Mouse (Mus musculus): ENCODE measurements around the gene Mbd3l1. TPM values are rescaled to one million over a fixed set of nuclear protein-coding genes. Genes with fewer than 3 reads are reported as not detected.

The Mbd3l1 gene
- polyA plus RNA-seq (2014; fragmentation: Nextera tagmentation; extraction: Ambion mirVana), result not detected in 2 replicates

GRCm38 (mm10) chr9:18478168-18478567 is at the start of gene Mbd3l1, which contains the start of gene Zfp558:
TSS of gene Mbd3l1 (plus strand) at chr9:18478359.
TSS of gene Zfp558 (minus strand) at chr9:18478268.
- 75% methylated on average over 3 of the region's 3 CpGs for WGBS
- Histone ChIP-seq H3K9ac (ENCODE audit: low read length) (no peak within 1 kb of the TSS), H3K4me3 (ENCODE audit: low read depth, low read length) (no peak within 1 kb of the TSS), H3K4me2 (ENCODE audit: low read length) (no peak within 1 kb of the TSS), H3K36me3 (ENCODE audit: control insufficient read depth, insufficient read depth, low read length) (no peaks in the 10 kb centered on the region), H3K27ac (ENCODE audit: low read depth, low read length) (no peak within 1 kb of the TSS), H3K27me3 (replicated peaks; ENCODE audit: control insufficient read depth, insufficient read depth, low read length) (no peaks in the 10 kb centered on the region), H3K9me3 (replicated peaks; ENCODE audit: control insufficient read depth, low read length) (no peaks in the 10 kb centered on the region), H3K4me1 (ENCODE audit: control insufficient read depth, insufficient read depth, low read length) (peaks cover 4% of the 10 kb centered on the region)
- DNase-seq (ENCODE audit: low spot score) (no peak), ATAC-seq (no peak)

- Histone ChIP-seq H3K9ac (ENCODE audit: low read length) (no peak within 1 kb of the TSS), H3K4me2 (ENCODE audit: low read length) (no peak within 1 kb of the TSS), H3K27ac (ENCODE audit: low read depth, low read length) (no peak within 1 kb of the TSS), H3K4me1 (ENCODE audit: control insufficient read depth, insufficient read depth, low read length) (no peaks in the 10 kb centered on the region), H3K4me3 (ENCODE audit: low read depth, low read length) (no peak within 1 kb of the TSS), H3K27me3 (replicated peaks; ENCODE audit: control insufficient read depth, insufficient read depth, low read length) (no peaks in the 10 kb centered on the region), H3K36me3 (ENCODE audit: control insufficient read depth, insufficient read depth, low read length) (no peaks in the 10 kb centered on the region), H3K9me3 (replicated peaks; ENCODE audit: control insufficient read depth, low read length) (no peaks in the 10 kb centered on the region)
- no peak for ATAC-seq
- DNase-seq (ENCODE audit: low spot score), result no peak
These were observed 47.8 kb upstream of the Mbd3l1 start, which contains the start of gene Mbd3l2 for GRCm38 (mm10) chr9:18430354-18430753. TSS of gene Mbd3l2 (plus strand) at chr9:18430654.

- DNase-seq (ENCODE audit: low spot score), result peak; percentile 47
- H3K9ac ChIP-seq (ENCODE audit: low read length), result no peak overlapping the region
- H3K27ac ChIP-seq (ENCODE audit: low read depth, low read length), result no peak overlapping the region
- no peaks in the 10 kb centered on the region for H3K27me3 ChIP-seq (replicated peaks; ENCODE audit: control insufficient read depth, insufficient read depth, low read length)
- H3K9me3 ChIP-seq (replicated peaks; ENCODE audit: control insufficient read depth, low read length), result no peaks in the 10 kb centered on the region
- no peaks in the 10 kb centered on the region for H3K36me3 ChIP-seq (ENCODE audit: control insufficient read depth, insufficient read depth, low read length)
- 0 out of 2 replicates have a peak, but pooled peaks have one; percentile 26 for ATAC-seq
- 70% methylated on average over 10 of the region's 10 CpGs for whole genome bisulfite sequencing
- no peak overlapping the region for H3K4me3 ChIP-seq (ENCODE audit: low read depth, low read length)
- H3K4me1 ChIP-seq (ENCODE audit: control insufficient read depth, insufficient read depth, low read length), result no peaks in the 10 kb centered on the region
- no peak overlapping the region for H3K4me2 ChIP-seq (ENCODE audit: low read length)
These were observed 46.5 kb upstream of the Mbd3l1 start for GRCm38 (mm10) chr9:18431687-18432086.

GRCm38 (mm10) chr9:18456520-18456919 is 21.6 kb upstream of the Mbd3l1 start:
- H3K27ac ChIP-seq (ENCODE audit: low read depth, low read length), result no peak overlapping the region
- no peak overlapping the region for H3K4me2 ChIP-seq (ENCODE audit: low read length)
- peaks cover 51% of the 10 kb centered on the region for H3K36me3 ChIP-seq (ENCODE audit: control insufficient read depth, insufficient read depth, low read length)
- no peak overlapping the region for H3K9ac ChIP-seq (ENCODE audit: low read length)
- H3K27me3 ChIP-seq (replicated peaks; ENCODE audit: control insufficient read depth, insufficient read depth, low read length), result no peaks in the 10 kb centered on the region
- no peak overlapping the region for H3K4me3 ChIP-seq (ENCODE audit: low read depth, low read length)
- H3K4me1 ChIP-seq (ENCODE audit: control insufficient read depth, insufficient read depth, low read length), result no peaks in the 10 kb centered on the region
- H3K9me3 ChIP-seq (replicated peaks; ENCODE audit: control insufficient read depth, low read length), result peaks cover 7% of the 10 kb centered on the region; the same call in 1 of the 2 replicates
- 74% methylated on average over 4 of the region's 4 CpGs for WGBS
- ATAC-seq (no peak), DNase-seq (ENCODE audit: low spot score) (no peak)

- DNase-seq (ENCODE audit: low spot score) (peak; percentile 6), ATAC-seq (no peak)
- Histone ChIP-seq H3K4me1 (ENCODE audit: control insufficient read depth, insufficient read depth, low read length) (no peaks in the 10 kb centered on the region), H3K36me3 (ENCODE audit: control insufficient read depth, insufficient read depth, low read length) (peaks cover 21% of the 10 kb centered on the region; the same call in 1 of the 2 replicates), H3K27ac (ENCODE audit: low read depth, low read length) (no peak overlapping the region), H3K9me3 (replicated peaks; ENCODE audit: control insufficient read depth, low read length) (no peaks in the 10 kb centered on the region), H3K9ac (ENCODE audit: low read length) (no peak overlapping the region), H3K27me3 (replicated peaks; ENCODE audit: control insufficient read depth, insufficient read depth, low read length) (no peaks in the 10 kb centered on the region), H3K4me2 (ENCODE audit: low read length) (no peak overlapping the region), H3K4me3 (ENCODE audit: low read depth, low read length) (no peak overlapping the region)
- WGBS, result 9% methylated on average over 3 of the region's 3 CpGs
These were observed 10.8 kb upstream of the Mbd3l1 start for GRCm38 (mm10) chr9:18467350-18467749.

- no peak for DNase-seq (ENCODE audit: low spot score)
- H3K27ac ChIP-seq (ENCODE audit: low read depth, low read length), result no peak overlapping the region
- H3K9me3 ChIP-seq (replicated peaks; ENCODE audit: control insufficient read depth, low read length), result no peaks in the 10 kb centered on the region
- no peaks in the 10 kb centered on the region for H3K27me3 ChIP-seq (replicated peaks; ENCODE audit: control insufficient read depth, insufficient read depth, low read length)
- H3K4me2 ChIP-seq (ENCODE audit: low read length), result no peak overlapping the region
- H3K9ac ChIP-seq (ENCODE audit: low read length), result no peak overlapping the region
- no peaks in the 10 kb centered on the region; the same call in 1 of the 2 replicates for H3K4me1 ChIP-seq (ENCODE audit: control insufficient read depth, insufficient read depth, low read length)
- no peak for ATAC-seq
- H3K36me3 ChIP-seq (ENCODE audit: control insufficient read depth, insufficient read depth, low read length), result peaks cover 21% of the 10 kb centered on the region; the same call in 1 of the 2 replicates
- 88% methylated on average over 3 of the region's 3 CpGs for WGBS
- H3K4me3 ChIP-seq (ENCODE audit: low read depth, low read length), result no peak overlapping the region
These were observed 10.2 kb upstream of the Mbd3l1 start for GRCm38 (mm10) chr9:18468005-18468404.

GRCm38 (mm10) chr9:18473324-18474128 is 4.6 kb upstream of the Mbd3l1 start:
- DNase-seq (ENCODE audit: low spot score), result peak; percentile 91
- Histone ChIP-seq H3K9ac (ENCODE audit: low read length) (peak overlapping the region; percentile 79), H3K4me2 (ENCODE audit: low read length) (peak overlapping the region; percentile 69), H3K9me3 (replicated peaks; ENCODE audit: control insufficient read depth, low read length) (no peaks in the 10 kb centered on the region), H3K27ac (ENCODE audit: low read depth, low read length) (peak overlapping the region; percentile 95), H3K4me1 (ENCODE audit: control insufficient read depth, insufficient read depth, low read length) (peaks cover 4% of the 10 kb centered on the region), H3K4me3 (ENCODE audit: low read depth, low read length) (peak overlapping the region; percentile 66), H3K27me3 (replicated peaks; ENCODE audit: control insufficient read depth, insufficient read depth, low read length) (no peaks in the 10 kb centered on the region), H3K36me3 (ENCODE audit: control insufficient read depth, insufficient read depth, low read length) (peaks cover 3% of the 10 kb centered on the region; the same call in 1 of the 2 replicates)
- WGBS, result 5% methylated on average over 39 of the region's 39 CpGs
- peak; percentile 98 for ATAC-seq

GRCm38 (mm10) chr9:18508098-18508497 is 29.9 kb downstream of the Mbd3l1 start:
- Histone ChIP-seq H3K9ac (ENCODE audit: low read length) (no peak overlapping the region), H3K4me3 (ENCODE audit: low read depth, low read length) (no peak overlapping the region), H3K4me2 (ENCODE audit: low read length) (no peak overlapping the region), H3K27me3 (replicated peaks; ENCODE audit: control insufficient read depth, insufficient read depth, low read length) (no peaks in the 10 kb centered on the region), H3K36me3 (ENCODE audit: control insufficient read depth, insufficient read depth, low read length) (no peaks in the 10 kb centered on the region), H3K27ac (ENCODE audit: low read depth, low read length) (no peak overlapping the region), H3K4me1 (ENCODE audit: control insufficient read depth, insufficient read depth, low read length) (no peaks in the 10 kb centered on the region), H3K9me3 (replicated peaks; ENCODE audit: control insufficient read depth, low read length) (no peaks in the 10 kb centered on the region)
- WGBS, result 54% methylated on average over 2 of the region's 2 CpGs
- ATAC-seq (no peak), DNase-seq (ENCODE audit: low spot score) (peak; percentile 8)
